ENCODE assay signal across 8 mouse cellular contexts in the genomic region with DNA sequence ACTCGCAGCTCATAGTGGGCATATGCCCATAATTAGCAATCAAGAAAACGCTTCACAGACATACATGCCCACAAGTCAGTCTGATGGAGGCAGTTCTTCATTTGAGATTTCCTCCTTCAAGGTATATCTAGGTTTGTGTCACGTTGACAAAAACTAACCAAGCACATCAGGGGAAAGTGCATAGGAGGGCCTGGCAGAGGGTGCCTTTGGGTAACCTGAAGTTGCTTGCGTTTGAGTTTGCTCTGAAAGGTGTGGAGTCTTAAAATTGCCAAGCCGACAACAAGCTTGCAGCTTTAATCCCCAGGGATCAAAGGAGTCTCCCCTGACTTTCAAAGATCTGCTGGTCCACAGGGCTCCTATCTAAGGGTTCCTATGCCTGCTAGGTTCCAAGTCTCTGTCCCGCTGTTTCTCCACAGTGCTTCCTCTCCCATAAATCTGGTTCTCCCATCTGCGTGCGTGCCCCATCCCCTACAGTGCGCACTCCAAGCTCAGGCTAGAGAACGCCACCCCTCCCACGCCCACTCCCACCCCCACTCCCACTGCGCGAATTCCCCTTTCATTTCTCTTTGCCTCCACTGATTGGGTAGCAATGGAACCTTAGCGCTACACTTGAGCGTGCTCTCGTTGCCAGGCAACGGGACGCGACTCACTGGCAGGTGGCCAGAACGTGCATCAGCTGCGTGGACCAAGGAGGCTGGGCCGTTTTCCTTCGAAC. TPM values are rescaled to one million over a fixed set of nuclear protein-coding genes. Genes with fewer than 3 reads are reported as not detected.
DNase-seq lines count a peak whose midpoint lies in the region; ATAC-seq and TF ChIP-seq lines count a peak whose summit lies in the region.

A gene (plus strand): TSS at position 683 of the 715 bp plus-strand sequence.

- H3K27me3 ChIP-seq in embryonic facial prominence, embryonic 14.5 days (replicated peaks; ENCODE audit: control insufficient read depth, insufficient read depth, low read length) = no peaks in the 10 kb centered on the region
- H3K27me3 ChIP-seq in heart, embryonic 15.5 days = no peaks in the 10 kb centered on the region
- H3K27me3 ChIP-seq in liver, embryonic 11.5 days (replicated peaks; ENCODE audit: control insufficient read depth, insufficient read depth, low read length) = no peaks in the 10 kb centered on the region
- no peaks in the 10 kb centered on the region for H3K27me3 ChIP-seq in neural tube, embryonic 11.5 days (ENCODE audit: control insufficient read depth, insufficient read depth, low read length)
- H3K27me3 ChIP-seq in testis, adult 2 months (ENCODE audit: control insufficient read depth, insufficient read depth, low read length) = no peaks in the 10 kb centered on the region

- peak; percentile 97 for TF ChIP-seq POLR2A in testis, adult 2 months (IDR thresholded peaks at IDR 0.05; ENCODE audit: control insufficient read depth, low read depth, low read length)

- peak; percentile 33 for DNase-seq in thymus, postnatal 4 days
- no peak for DNase-seq in thymus, adult 18-20 months
- DNase-seq in embryonic facial prominence, embryonic 14.5 days (ENCODE audit: low spot score) = peak; percentile 87
- peak; percentile 83 for DNase-seq in kidney, postnatal 10 days
- no peak for DNase-seq in liver, embryonic 11.5 days (ENCODE audit: low spot score)
- peak; percentile 81 for DNase-seq in neural tube, embryonic 11.5 days (ENCODE audit: low spot score)

- peak within 1 kb of the TSS; percentile 19; the same call in 1 of the 2 replicates for H3K9ac ChIP-seq in embryonic facial prominence, embryonic 14.5 days (ENCODE audit: low read depth, low read length)
- peak within 1 kb of the TSS; percentile 1; the same call in 1 of the 2 replicates for H3K9ac ChIP-seq in heart, embryonic 15.5 days
- H3K9ac ChIP-seq in liver, embryonic 11.5 days (ENCODE audit: low read depth, low read length) = 0 out of 2 replicates have a peak within 1 kb of the TSS, but pooled peaks have one; percentile 30
- peak within 1 kb of the TSS; percentile 22; the same call in 1 of the 2 replicates for H3K9ac ChIP-seq in neural tube, embryonic 11.5 days (ENCODE audit: low read length)

- H3K9me3 ChIP-seq in embryonic facial prominence, embryonic 14.5 days (ENCODE audit: control insufficient read depth, low read length) = no peaks in the 10 kb centered on the region
- H3K9me3 ChIP-seq in heart, embryonic 15.5 days (replicated peaks) = no peaks in the 10 kb centered on the region
- H3K9me3 ChIP-seq in liver, embryonic 11.5 days (ENCODE audit: control insufficient read depth, low read length) = no peaks in the 10 kb centered on the region
- H3K9me3 ChIP-seq in neural tube, embryonic 11.5 days (ENCODE audit: control insufficient read depth, low read length) = no peaks in the 10 kb centered on the region

- peak within 1 kb of the TSS; percentile 42 for H3K4me3 ChIP-seq in embryonic facial prominence, embryonic 14.5 days (ENCODE audit: low read depth, low read length)
- H3K4me3 ChIP-seq in heart, embryonic 15.5 days = peak within 1 kb of the TSS; percentile 47
- peak within 1 kb of the TSS; percentile 43 for H3K4me3 ChIP-seq in liver, embryonic 11.5 days (ENCODE audit: low read depth, low read length)
- H3K4me3 ChIP-seq in neural tube, embryonic 11.5 days (ENCODE audit: low read depth, low read length) = peak within 1 kb of the TSS; percentile 34
- H3K4me3 ChIP-seq in testis, adult 2 months (ENCODE audit: control insufficient read depth, low read depth, low read length) = peak within 1 kb of the TSS; percentile 92

- peak; percentile 93 for ATAC-seq in embryonic facial prominence, embryonic 14.5 days (ENCODE audit: low read depth)
- ATAC-seq in heart, embryonic 15.5 days (replicated peaks; ENCODE audit: insufficient number of reproducible peaks, insufficient read depth, low FRiP score, low read depth) = peak; percentile 47; the same call in 1 of the 2 replicates
- peak; percentile 51 for ATAC-seq in liver, embryonic 11.5 days (replicated peaks; ENCODE audit: low FRiP score)
- peak; percentile 94 for ATAC-seq in neural tube, embryonic 11.5 days (ENCODE audit: insufficient read depth, low FRiP score, low TSS enrichment)

- no peak within 1 kb of the TSS for H3K27ac ChIP-seq in embryonic facial prominence, embryonic 14.5 days (replicated peaks; ENCODE audit: low read depth, low read length)
- H3K27ac ChIP-seq in heart, embryonic 15.5 days = no peak within 1 kb of the TSS
- H3K27ac ChIP-seq in liver, embryonic 11.5 days (ENCODE audit: low read depth, low read length) = no peak within 1 kb of the TSS
- no peak within 1 kb of the TSS for H3K27ac ChIP-seq in neural tube, embryonic 11.5 days (ENCODE audit: low read depth, low read length)
- peak within 1 kb of the TSS; percentile 71 for H3K27ac ChIP-seq in testis, adult 2 months (ENCODE audit: control insufficient read depth, insufficient read depth, low read depth, low read length)

- 12% methylated on average over 22 of the region's 23 CpGs for WGBS in embryonic facial prominence, embryonic 14.5 days
- 14% methylated on average over 23 of the region's 23 CpGs for WGBS in heart, embryonic 15.5 days
- WGBS in liver, embryonic 11.5 days = 12% methylated on average over 23 of the region's 23 CpGs
- 12% methylated on average over 23 of the region's 23 CpGs for WGBS in neural tube, embryonic 11.5 days

- H3K36me3 ChIP-seq in embryonic facial prominence, embryonic 14.5 days (ENCODE audit: control insufficient read depth, insufficient read depth, low read length) = no peaks in the 10 kb centered on the region
- no peaks in the 10 kb centered on the region for H3K36me3 ChIP-seq in heart, embryonic 15.5 days
- no peaks in the 10 kb centered on the region for H3K36me3 ChIP-seq in liver, embryonic 11.5 days (ENCODE audit: control insufficient read depth, insufficient read depth, low read length)
- no peaks in the 10 kb centered on the region for H3K36me3 ChIP-seq in neural tube, embryonic 11.5 days (ENCODE audit: control insufficient read depth, insufficient read depth, low read length)
- H3K36me3 ChIP-seq in testis, adult 2 months (ENCODE audit: control insufficient read depth, insufficient read depth, low read length) = no peaks in the 10 kb centered on the region; the same call in 1 of the 2 replicates

- H3K4me2 ChIP-seq in embryonic facial prominence, embryonic 14.5 days (ENCODE audit: low read depth, low read length) = peak within 1 kb of the TSS; percentile 66
- H3K4me2 ChIP-seq in heart, embryonic 15.5 days = peak within 1 kb of the TSS; percentile 71
- H3K4me2 ChIP-seq in liver, embryonic 11.5 days = peak within 1 kb of the TSS; percentile 68
- H3K4me2 ChIP-seq in neural tube, embryonic 11.5 days (ENCODE audit: low read depth) = peak within 1 kb of the TSS; percentile 62

- TF ChIP-seq CTCF in testis, adult 2 months (IDR thresholded peaks at IDR 0.05; ENCODE audit: control insufficient read depth, insufficient read depth, insufficient replicate concordance, low read depth, low read length) = no peak

- no peaks in the 10 kb centered on the region for H3K4me1 ChIP-seq in embryonic facial prominence, embryonic 14.5 days (ENCODE audit: control insufficient read depth, insufficient read depth, low read length)
- H3K4me1 ChIP-seq in heart, embryonic 15.5 days (replicated peaks) = peaks cover 8% of the 10 kb centered on the region; the same call in 1 of the 2 replicates
- H3K4me1 ChIP-seq in liver, embryonic 11.5 days (replicated peaks; ENCODE audit: control insufficient read depth, insufficient read depth, low read length) = 0 out of 2 replicates have a peak, but pooled peaks cover 3% of the 10 kb centered on the region
- no peaks in the 10 kb centered on the region for H3K4me1 ChIP-seq in neural tube, embryonic 11.5 days (ENCODE audit: control insufficient read depth, insufficient read depth, low read length)
- H3K4me1 ChIP-seq in testis, adult 2 months (ENCODE audit: control insufficient read depth, insufficient read depth, low read length) = peaks cover 6% of the 10 kb centered on the region

RNA-seq across cellular contexts. Expression of the gene that starts here (rescaled TPM):
- 0.24 TPM in 1 of 2 replicates, not detected in the other for polyA plus RNA-seq in embryonic facial prominence, embryonic 14.5 days (2014; fragmentation: Nextera tagmentation; extraction: Ambion mirVana)
- polyA plus RNA-seq in heart, embryonic 15.5 days (2015; fragmentation: Nextera tagmentation; extraction: Ambion mirVana) = not detected in 2 replicates
- not detected in 2 replicates for polyA plus RNA-seq in liver, embryonic 11.5 days (2014; fragmentation: Nextera tagmentation; extraction: Ambion mirVana)
- polyA plus RNA-seq in neural tube, embryonic 11.5 days (2014; fragmentation: Nextera tagmentation; extraction: Ambion mirVana) = not detected in 2 replicates
- polyA plus RNA-seq in testis, adult 2 months (2012; rRNA removed) = 22.1 and 24.6 TPM in 2 replicates

Comparison
In these comparisons a context has a peak if more than half of its experiments do, and no peak if none do; other contexts are left out.
1. RNA of the gene that starts here (polyA plus RNA-seq): 22.1 to 24.6 TPM in testis, adult 2 months; 0.24 TPM in embryonic facial prominence, embryonic 14.5 days, not detected in neural tube, embryonic 11.5 days, not detected in liver, embryonic 11.5 days and not detected in heart, embryonic 15.5 days; every median in the first group is over 10 times any median in the second.
2. DNase-seq: peak in thymus, postnatal 4 days (single experiment) and kidney, postnatal 10 days (single experiment); none in thymus, adult 18-20 months (0 of 2) and liver, embryonic 11.5 days (single experiment).
3. Peak in DNase-seq, ATAC-seq, H3K4me3 ChIP-seq, H3K9ac ChIP-seq and H3K4me2 ChIP-seq in embryonic facial prominence, embryonic 14.5 days; RNA of the gene not detected or under 1 TPM.
4. Peak in ATAC-seq, H3K4me3 ChIP-seq, H3K9ac ChIP-seq and H3K4me2 ChIP-seq in heart, embryonic 15.5 days; RNA of the gene not detected or under 1 TPM.
5. Peak in ATAC-seq, H3K4me3 ChIP-seq, H3K9ac ChIP-seq and H3K4me2 ChIP-seq in liver, embryonic 11.5 days; RNA of the gene not detected or under 1 TPM.
6. Peak in DNase-seq, ATAC-seq, H3K4me3 ChIP-seq, H3K9ac ChIP-seq and H3K4me2 ChIP-seq in neural tube, embryonic 11.5 days; RNA of the gene not detected or under 1 TPM.
7. H3K4me3 ChIP-seq: peak in every context shown above with its lines; median percentile 92 in testis, adult 2 months; 47 in heart, embryonic 15.5 days; 43 in liver, embryonic 11.5 days; 42 in embryonic facial prominence, embryonic 14.5 days; 34 in neural tube, embryonic 11.5 days.
8. Peak in every context shown above with its lines, with median percentiles within 50 percentile points of each other: ATAC-seq, H3K4me2 ChIP-seq and H3K9ac ChIP-seq.